Mouse (Mus musculus) spleen, adult 2 months (tissue): ENCODE measurements around the gene Ocel1. TPM values are rescaled to one million over a fixed set of nuclear protein-coding genes. Genes with fewer than 3 reads are reported as not detected.

ENCODE experiments used
- DNase-seq, 2 experiments: peaks; one replicate each; pipeline versions ENCODE4 v3.0.0 to v3.0.0-alpha.2; 2012 to 2021; ENCODE audit warnings: low spot score in 2 of 2, low read depth in 1 of 2
- H3K27ac ChIP-seq: fragments of 200-500 bp; 2 replicates; pipeline ENCODE4 v1.5.1; 2012; ENCODE audit warnings: low read length, inconsistent platforms; ENCODE audit not compliant: insufficient read depth
- H3K27me3 ChIP-seq: fragments of 200-500 bp; 2 replicates; pipeline ENCODE4 v1.6.1; 2012; ENCODE audit warnings: mild to moderate bottlenecking, moderate library complexity, low read length, inconsistent platforms; ENCODE audit not compliant: control insufficient read depth, insufficient read depth
- H3K36me3 ChIP-seq: fragments of 200-500 bp; 2 replicates; pipeline ENCODE4 v1.6.1; 2012; ENCODE audit warnings: mild to moderate bottlenecking, low read length, inconsistent platforms; ENCODE audit not compliant: control insufficient read depth, insufficient read depth
- H3K4me1 ChIP-seq: fragments of 200-500 bp; 2 replicates; pipeline ENCODE4 v1.6.1; 2011; ENCODE audit warnings: inconsistent platforms; ENCODE audit not compliant: control insufficient read depth, insufficient read depth, insufficient read length
- H3K4me3 ChIP-seq: fragments of 200-500 bp; 2 replicates; pipeline ENCODE4 v1.5.1; 2011; ENCODE audit warnings: mild to moderate bottlenecking, inconsistent platforms; ENCODE audit not compliant: insufficient read depth, insufficient read length; ENCODE audit errors: extremely low read depth
- CTCF ChIP-seq: fragments of 200-500 bp; IDR thresholded peaks from 2 replicates; pipeline ENCODE4 v1.5.1; 2011; ENCODE audit warnings: mild to moderate bottlenecking, inconsistent platforms; ENCODE audit not compliant: insufficient read depth, insufficient read length, insufficient replicate concordance; ENCODE audit errors: extremely low read depth
- POLR2A ChIP-seq: fragments of 200-500 bp; IDR thresholded peaks from 2 replicates; pipeline ENCODE4 v1.6.1; 2011; ENCODE audit warnings: low read depth, low read length, inconsistent platforms
- WGBS: fragments of 180-500 bp; shearing (Covaris S2); methylation state at CpG from one replicate; pipeline ENCODE4 v1.1.7; 2018; 5-methylcytosine and 5-hydroxymethylcytosine counted together
- polyA plus RNA-seq: library from polyadenylated mRNA; depleted of rRNA; stranded (reverse); fragments of >200 nt; gene quantifications from 2 replicates; pipeline ENCODE4 v1.2.3, GENCODE M21; 2012; rRNA removed

Gene Ocel1
- polyA plus RNA-seq, 1 experiment = 16.8 TPM

GRCm38 (mm10) chr8:71408231-71408630, 37.1 kb downstream of the Ocel1 start:
- Histone ChIP-seq H3K36me3 (no peaks in the 10 kb centered on the region), H3K4me1 (peaks cover 16% of the 10 kb centered on the region), H3K4me3 (no peak overlapping the region), H3K27ac (no peak overlapping the region), H3K27me3 (no peaks in the 10 kb centered on the region)
- WGBS = 95% methylated on average over 4 of the region's 4 CpGs
- no peak for TF ChIP-seq CTCF
- no peak for DNase-seq

DNA sequence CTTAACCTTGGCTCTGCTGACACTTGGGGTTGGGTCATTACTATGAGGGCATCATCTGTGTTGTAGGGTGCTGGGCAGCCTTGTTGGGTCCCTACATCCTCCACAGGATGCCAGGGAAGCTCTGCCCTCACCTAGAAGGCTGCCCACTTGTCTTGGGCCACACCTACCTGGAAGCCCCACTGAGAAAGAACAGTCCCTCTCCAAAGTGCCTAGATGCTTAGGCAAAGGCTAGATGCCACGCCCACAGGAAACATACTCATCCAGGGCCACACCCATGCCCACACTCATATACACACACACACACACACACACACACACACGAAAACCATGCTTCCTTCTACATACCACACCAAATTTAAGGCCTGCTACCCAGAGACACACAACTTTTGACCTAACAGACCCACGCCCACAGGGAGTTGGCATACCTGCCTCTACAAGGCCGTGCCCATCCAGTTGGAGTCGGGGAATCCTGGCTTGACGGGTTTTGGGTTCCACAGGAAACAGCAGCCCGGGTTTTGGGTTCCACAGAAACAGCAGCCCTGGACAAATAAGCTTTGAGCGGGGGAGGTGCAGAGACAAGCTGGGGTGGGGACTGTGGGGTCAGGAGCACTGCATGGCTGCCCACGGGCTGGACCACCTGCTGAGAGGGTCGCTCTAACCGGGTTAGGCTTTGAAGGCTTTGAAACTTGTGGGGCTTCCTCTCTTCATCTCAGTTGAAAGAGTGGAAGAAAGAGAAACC, 40.6 kb downstream of the Ocel1 start:
- no peak for DNase-seq
- Histone ChIP-seq H3K27me3 (no peaks in the 10 kb centered on the region), H3K4me1 (peaks cover 4% of the 10 kb centered on the region), H3K4me3 (no peak overlapping the region), H3K27ac (no peak overlapping the region), H3K36me3 (no peaks in the 10 kb centered on the region)
- 44% methylated on average over 11 of the region's 11 CpGs for WGBS
- TF ChIP-seq CTCF (no peak), POLR2A (no peak)

DNA sequence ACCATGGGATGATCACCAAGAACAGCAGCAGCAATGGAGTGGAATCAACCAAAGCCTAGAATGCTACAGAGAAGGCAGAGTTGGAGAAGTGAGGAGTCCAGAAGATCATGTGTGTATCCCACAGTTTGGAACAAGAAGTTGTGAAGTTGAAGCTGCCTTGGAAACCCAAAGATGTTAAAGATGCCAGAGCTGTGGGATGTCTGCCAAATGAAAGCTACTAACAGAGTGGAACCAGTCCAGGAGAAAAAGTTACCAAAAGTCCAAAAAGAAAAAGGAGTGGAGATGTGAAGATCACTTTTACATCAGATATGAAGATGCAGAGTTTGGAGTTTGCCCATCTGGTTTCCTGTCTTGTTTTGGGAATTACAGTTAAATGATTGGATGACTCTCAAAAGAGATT, 51.0 kb downstream of the Ocel1 start:
- Histone ChIP-seq H3K36me3 (no peaks in the 10 kb centered on the region), H3K27ac (no peak overlapping the region), H3K4me1 (no peaks in the 10 kb centered on the region), H3K27me3 (no peaks in the 10 kb centered on the region), H3K4me3 (no peak overlapping the region)
- no peak for DNase-seq
- TF ChIP-seq CTCF (no peak), POLR2A (no peak)

Other genes starting within 250 kb of the Ocel1 start
- gene Myo9b, start 98.6 kb upstream of the Ocel1 start, polyA plus RNA-seq = 47.6 and 50.4 TPM in 2 replicates
- 13.3 and 15.9 TPM in 2 replicates for gene Haus8, start 98.4 kb upstream of the Ocel1 start, polyA plus RNA-seq
- gene Use1, start 4.5 kb upstream of the Ocel1 start, polyA plus RNA-seq = 104 and 113 TPM in 2 replicates
- 59.4 and 88.0 TPM in 2 replicates for gene Nr2f6, start 10.7 kb downstream of the Ocel1 start, polyA plus RNA-seq
- 14.7 and 18.4 TPM in 2 replicates for gene Ushbp1, start 24.5 kb downstream of the Ocel1 start, polyA plus RNA-seq
- gene Babam1, start 25.6 kb downstream of the Ocel1 start, polyA plus RNA-seq = 104 and 128 TPM in 2 replicates
- 15.0 and 19.4 TPM in 2 replicates for gene Ankle1, start 34.7 kb downstream of the Ocel1 start, polyA plus RNA-seq
- gene Abhd8, start 92.4 kb downstream of the Ocel1 start, polyA plus RNA-seq = 55.1 and 75.0 TPM in 2 replicates
- 46.4 and 69.8 TPM in 2 replicates for gene Mrpl34, start 93.7 kb downstream of the Ocel1 start, polyA plus RNA-seq
- gene Dda1, start 97.9 kb downstream of the Ocel1 start, polyA plus RNA-seq = 67.8 and 83.4 TPM in 2 replicates
- gene Ano8, start 114.7 kb downstream of the Ocel1 start, polyA plus RNA-seq = 15.1 and 20.2 TPM in 2 replicates
- gene Gtpbp3, start 116.8 kb downstream of the Ocel1 start, polyA plus RNA-seq = 26.3 and 33.3 TPM in 2 replicates
- 383 and 496 TPM in 2 replicates for gene Plvap, start 140.5 kb downstream of the Ocel1 start, polyA plus RNA-seq
- 0.08 and 0.11 TPM in 2 replicates for gene Ccdc194, start 154.4 kb downstream of the Ocel1 start, polyA plus RNA-seq
- gene Bst2, start 166.2 kb downstream of the Ocel1 start, polyA plus RNA-seq = 371 and 457 TPM in 2 replicates
- 89.9 and 119 TPM in 2 replicates for gene Mvb12a, start 171.6 kb downstream of the Ocel1 start, polyA plus RNA-seq
- gene Tmem221, start 187.6 kb downstream of the Ocel1 start, polyA plus RNA-seq = 8.5 and 8.9 TPM in 2 replicates
- not detected in 2 replicates for gene Nxnl1, start 195.3 kb downstream of the Ocel1 start, polyA plus RNA-seq
- 38.2 and 47.0 TPM in 2 replicates for gene Slc27a1, start 197.6 kb downstream of the Ocel1 start, polyA plus RNA-seq
- 171 and 224 TPM in 2 replicates for gene Pgls, start 220.9 kb downstream of the Ocel1 start, polyA plus RNA-seq
- 115 and 173 TPM in 2 replicates for gene Fam129c, start 226.3 kb downstream of the Ocel1 start, polyA plus RNA-seq
- 159 and 216 TPM in 2 replicates for gene Colgalt1, start 239.7 kb downstream of the Ocel1 start, polyA plus RNA-seq